Mouse (Mus musculus): Measurements from ENCODE around the gene Tcp11. TPM values are rescaled to one million over a fixed set of nuclear protein-coding genes. Genes with fewer than 3 reads are reported as not detected.

Gene Tcp11
- polyA plus RNA-seq, 1 experiment = 0.43 TPM

- TF ChIP-seq CTCF (IDR thresholded peaks at IDR 0.05; ENCODE audit: borderline replicate concordance, insufficient read depth, low read depth, low read length) (no peak), POLR2A (IDR thresholded peaks at IDR 0.05; ENCODE audit: borderline replicate concordance, insufficient read depth, low read length) (no peak)
- no peak overlapping the region for H3K4me3 ChIP-seq (replicated peaks; ENCODE audit: insufficient read depth, low read depth, low read length)
- H3K4me1 ChIP-seq (ENCODE audit: control insufficient read depth, insufficient read depth, low read length) = no peaks in the 10 kb centered on the region
- no peak for DNase-seq
- 35% methylated on average over 2 of the region's 2 CpGs for WGBS
- no peak overlapping the region for H3K27ac ChIP-seq (ENCODE audit: insufficient read depth, low read length)
- H3K27me3 ChIP-seq (ENCODE audit: control insufficient read depth, insufficient read depth, low read length) = no peaks in the 10 kb centered on the region
These were observed 7.7 kb downstream of the Tcp11 start for GRCm38 (mm10) chr17:28072730-28073129.

DNA sequence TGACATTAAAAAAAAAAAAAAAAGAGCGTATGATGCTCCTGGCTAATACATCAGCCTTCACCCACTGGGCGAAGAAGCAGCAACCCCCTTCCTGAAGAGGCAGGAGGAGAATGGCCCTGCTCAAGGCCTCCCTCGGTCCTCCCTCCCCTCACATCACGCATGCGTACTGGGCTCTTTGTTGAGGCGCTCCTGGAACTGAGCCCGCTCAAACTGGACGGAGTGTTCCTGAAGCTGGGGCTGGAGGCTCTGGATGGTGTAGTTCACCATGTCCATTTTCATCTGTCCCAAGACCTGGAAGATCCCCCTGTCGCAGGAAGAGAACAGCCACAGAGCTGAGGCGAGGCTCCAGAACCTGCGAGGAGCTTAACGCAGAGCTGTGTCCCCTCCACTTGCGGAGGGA lies 10.2 kb downstream of the Tcp11 start:
- Histone ChIP-seq H3K4me3 (replicated peaks; ENCODE audit: insufficient read depth, low read depth, low read length) (no peak overlapping the region), H3K27ac (ENCODE audit: insufficient read depth, low read length) (no peak overlapping the region), H3K4me1 (ENCODE audit: control insufficient read depth, insufficient read depth, low read length) (no peaks in the 10 kb centered on the region), H3K27me3 (ENCODE audit: control insufficient read depth, insufficient read depth, low read length) (no peaks in the 10 kb centered on the region)
- no peak for DNase-seq
- 62% methylated on average over 13 of the region's 13 CpGs for WGBS
- TF ChIP-seq CTCF (IDR thresholded peaks at IDR 0.05; ENCODE audit: borderline replicate concordance, insufficient read depth, low read depth, low read length) = no peak
- no peak for TF ChIP-seq POLR2A (IDR thresholded peaks at IDR 0.05; ENCODE audit: borderline replicate concordance, insufficient read depth, low read length)

- WGBS = 36% methylated on average over 12 of the region's 12 CpGs
- no peaks in the 10 kb centered on the region for H3K4me1 ChIP-seq (ENCODE audit: control insufficient read depth, insufficient read depth, low read length)
- no peaks in the 10 kb centered on the region for H3K27me3 ChIP-seq (ENCODE audit: control insufficient read depth, insufficient read depth, low read length)
- H3K27ac ChIP-seq (ENCODE audit: insufficient read depth, low read length) = no peak overlapping the region
- no peak for DNase-seq
- H3K4me3 ChIP-seq (replicated peaks; ENCODE audit: insufficient read depth, low read depth, low read length) = no peak overlapping the region
- TF ChIP-seq CTCF (IDR thresholded peaks at IDR 0.05; ENCODE audit: borderline replicate concordance, insufficient read depth, low read depth, low read length) (no peak), POLR2A (IDR thresholded peaks at IDR 0.05; ENCODE audit: borderline replicate concordance, insufficient read depth, low read length) (no peak)
These were observed 11.0 kb downstream of the Tcp11 start for GRCm38 (mm10) chr17:28069446-28069845.

DNA sequence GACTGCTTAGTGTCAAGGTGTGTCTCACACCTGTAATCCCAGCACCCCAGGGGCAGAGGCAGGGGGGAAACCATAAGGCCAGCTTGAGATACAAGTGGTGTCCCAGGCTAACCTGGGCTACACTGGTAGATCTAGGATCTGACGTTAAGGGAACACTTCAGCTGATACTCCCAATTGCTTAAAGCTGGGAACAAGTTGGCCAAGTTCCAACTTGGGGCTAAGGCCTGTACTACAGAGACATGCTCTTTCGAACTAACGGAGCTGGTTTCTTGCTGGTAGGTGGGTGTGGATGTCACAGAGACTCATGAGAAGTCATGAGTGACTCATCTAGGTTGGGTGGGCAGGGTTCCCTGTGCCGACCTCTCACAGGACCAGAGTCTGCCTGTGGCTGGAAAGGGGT lies 13.1 kb downstream of the Tcp11 start:
- Histone ChIP-seq H3K27me3 (ENCODE audit: control insufficient read depth, insufficient read depth, low read length) (no peaks in the 10 kb centered on the region), H3K27ac (ENCODE audit: insufficient read depth, low read length) (no peak overlapping the region), H3K4me3 (replicated peaks; ENCODE audit: insufficient read depth, low read depth, low read length) (no peak overlapping the region), H3K4me1 (ENCODE audit: control insufficient read depth, insufficient read depth, low read length) (peaks cover 10% of the 10 kb centered on the region)
- TF ChIP-seq POLR2A (IDR thresholded peaks at IDR 0.05; ENCODE audit: borderline replicate concordance, insufficient read depth, low read length) (no peak), CTCF (IDR thresholded peaks at IDR 0.05; ENCODE audit: borderline replicate concordance, insufficient read depth, low read depth, low read length) (no peak)
- 57% methylated on average over 4 of the region's 4 CpGs for WGBS
- no peak for DNase-seq

GRCm38 (mm10) chr17:28063163-28063562 lies 17.3 kb downstream of the Tcp11 start:
- WGBS = 52% methylated on average over 6 of the region's 6 CpGs

GRCm38 (mm10) chr17:28062710-28063109 lies 17.7 kb downstream of the Tcp11 start:
- DNase-seq = peak; percentile 49 to 58
- Histone ChIP-seq H3K27ac (ENCODE audit: insufficient read depth, low read length) (no peak overlapping the region), H3K4me1 (ENCODE audit: control insufficient read depth, insufficient read depth, low read length) (peaks cover 17% of the 10 kb centered on the region), H3K4me3 (replicated peaks; ENCODE audit: insufficient read depth, low read depth, low read length) (no peak overlapping the region), H3K27me3 (ENCODE audit: control insufficient read depth, insufficient read depth, low read length) (no peaks in the 10 kb centered on the region)
- TF ChIP-seq CTCF (IDR thresholded peaks at IDR 0.05; ENCODE audit: borderline replicate concordance, insufficient read depth, low read depth, low read length) (no peak), POLR2A (IDR thresholded peaks at IDR 0.05; ENCODE audit: borderline replicate concordance, insufficient read depth, low read length) (no peak)
- WGBS = 18% methylated on average over 7 of the region's 7 CpGs

More at GRCm38 (mm10) chr17:28063163-28063562, 17.3 kb downstream of the Tcp11 start:
- no peak for DNase-seq
- TF ChIP-seq CTCF (IDR thresholded peaks at IDR 0.05; ENCODE audit: borderline replicate concordance, insufficient read depth, low read depth, low read length) (no peak), POLR2A (IDR thresholded peaks at IDR 0.05; ENCODE audit: borderline replicate concordance, insufficient read depth, low read length) (no peak)
- H3K4me1 ChIP-seq (ENCODE audit: control insufficient read depth, insufficient read depth, low read length) = peaks cover 17% of the 10 kb centered on the region
- H3K27ac ChIP-seq (ENCODE audit: insufficient read depth, low read length) = no peak overlapping the region
- no peaks in the 10 kb centered on the region for H3K27me3 ChIP-seq (ENCODE audit: control insufficient read depth, insufficient read depth, low read length)
- no peak overlapping the region for H3K4me3 ChIP-seq (replicated peaks; ENCODE audit: insufficient read depth, low read depth, low read length)

DNA sequence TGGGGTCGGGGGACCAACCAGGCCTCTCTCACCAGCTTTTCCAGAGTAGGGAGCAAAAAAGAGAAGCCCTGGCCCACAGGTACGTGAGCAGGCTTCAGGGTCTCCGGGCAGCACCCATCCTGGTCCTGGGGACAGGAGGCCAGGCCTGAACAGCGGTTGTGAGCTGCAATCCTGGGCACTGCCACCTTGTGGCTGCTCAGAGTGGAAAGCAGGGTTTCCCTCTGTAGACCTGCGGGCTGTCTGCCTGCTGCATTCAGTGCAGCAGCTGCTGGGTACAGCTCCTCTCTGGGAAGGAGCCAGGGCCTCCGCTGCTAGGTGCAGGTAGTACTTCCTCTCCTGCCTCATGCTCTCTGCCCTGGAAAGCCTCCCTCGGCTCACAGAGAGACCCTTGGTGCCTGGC lies 19.0 kb downstream of the Tcp11 start:
- TF ChIP-seq CTCF (IDR thresholded peaks at IDR 0.05; ENCODE audit: borderline replicate concordance, insufficient read depth, low read depth, low read length) = peak; percentile 72
- no peak for TF ChIP-seq POLR2A (IDR thresholded peaks at IDR 0.05; ENCODE audit: borderline replicate concordance, insufficient read depth, low read length)
- Histone ChIP-seq H3K4me1 (ENCODE audit: control insufficient read depth, insufficient read depth, low read length) (peaks cover 17% of the 10 kb centered on the region), H3K27ac (ENCODE audit: insufficient read depth, low read length) (no peak overlapping the region), H3K27me3 (ENCODE audit: control insufficient read depth, insufficient read depth, low read length) (no peaks in the 10 kb centered on the region), H3K4me3 (replicated peaks; ENCODE audit: insufficient read depth, low read depth, low read length) (no peak overlapping the region)
- peak; percentile 46 to 47 for DNase-seq
- WGBS = 30% methylated on average over 7 of the region's 7 CpGs

DNA sequence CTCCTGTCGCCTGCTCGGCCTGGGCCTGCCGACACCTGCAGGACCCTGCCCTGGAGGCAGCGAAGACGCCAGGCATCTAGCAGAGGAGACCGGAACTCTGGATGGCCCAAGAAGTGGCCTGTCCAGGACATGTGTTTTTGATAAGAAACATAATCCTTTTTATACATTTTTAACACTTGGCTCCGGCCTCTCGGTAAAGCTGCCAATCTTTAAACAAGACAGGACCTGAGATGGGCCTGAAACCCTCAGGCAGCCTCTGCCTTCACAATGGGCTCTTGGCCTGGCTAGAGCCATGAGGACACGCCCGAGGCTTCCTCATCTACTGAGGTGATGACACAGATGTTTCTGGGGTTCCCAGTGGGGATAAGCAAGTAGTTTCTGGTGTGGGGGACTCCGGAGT lies 19.8 kb downstream of the Tcp11 start:
- DNase-seq = no peak
- no peak overlapping the region for H3K27ac ChIP-seq (ENCODE audit: insufficient read depth, low read length)
- no peaks in the 10 kb centered on the region for H3K27me3 ChIP-seq (ENCODE audit: control insufficient read depth, insufficient read depth, low read length)
- no peak overlapping the region for H3K4me3 ChIP-seq (replicated peaks; ENCODE audit: insufficient read depth, low read depth, low read length)
- peaks cover 17% of the 10 kb centered on the region for H3K4me1 ChIP-seq (ENCODE audit: control insufficient read depth, insufficient read depth, low read length)
- TF ChIP-seq CTCF (IDR thresholded peaks at IDR 0.05; ENCODE audit: borderline replicate concordance, insufficient read depth, low read depth, low read length) = no peak
- no peak for TF ChIP-seq POLR2A (IDR thresholded peaks at IDR 0.05; ENCODE audit: borderline replicate concordance, insufficient read depth, low read length)
- WGBS = 93% methylated on average over 11 of the region's 11 CpGs

Measured in cerebellum, adult 2 months (tissue).